In genomic region chr5:93288553-93288952, GRCm38 (mm10) we compare ENCODE assay signal across 15 mouse cellular contexts.
"Had no signal": no experiment of that assay in that cellular context is flagged by ENCODE, and none has a peak within 500 bp of the region (broad histone marks: within the 10 kb centered on the region; RNA-seq: fewer than 3 reads in every experiment).

No protein-coding gene starts in this region.

- H3K4me2 ChIP-seq: limb, embryonic 15.5 days; liver, embryonic 12.5 days; lung, embryonic 14.5 days; neural tube, embryonic 13.5 days had no signal

- H3K9ac ChIP-seq: limb, embryonic 15.5 days; liver, embryonic 12.5 days; lung, embryonic 14.5 days; neural tube, embryonic 13.5 days had no signal

- H3K27ac ChIP-seq: kidney, postnatal 0 days; limb, embryonic 15.5 days; liver, embryonic 12.5 days; neural tube, embryonic 13.5 days had no signal

- DNase-seq: kidney, adult 11 months; kidney, adult 9 months; kidney, postnatal 36 days; layer of hippocampus, adult 9-11 months; layer of hippocampus, postnatal 36 days; lung, embryonic 14.5 days; lung, postnatal 10 days; lung, postnatal 4 days; right cerebral cortex, postnatal 25 days; thymus, postnatal 36 days had no signal

- ATAC-seq: liver, embryonic 12.5 days had no signal

- H3K27me3 ChIP-seq: limb, embryonic 15.5 days; liver, embryonic 12.5 days; neural tube, embryonic 13.5 days had no signal

- H3K9me3 ChIP-seq: limb, embryonic 15.5 days had no signal

- H3K4me3 ChIP-seq: limb, embryonic 15.5 days; liver, embryonic 12.5 days; megakaryocyte, embryonic 14.5 days; neural tube, embryonic 13.5 days had no signal

- H3K4me1 ChIP-seq: limb, embryonic 15.5 days; neural tube, embryonic 13.5 days had no signal

- H3K36me3 ChIP-seq: limb, embryonic 15.5 days; liver, embryonic 12.5 days; neural tube, embryonic 13.5 days had no signal
